Comparison of ENCODE assay signal across 9 mouse cellular contexts in the genomic region with DNA sequence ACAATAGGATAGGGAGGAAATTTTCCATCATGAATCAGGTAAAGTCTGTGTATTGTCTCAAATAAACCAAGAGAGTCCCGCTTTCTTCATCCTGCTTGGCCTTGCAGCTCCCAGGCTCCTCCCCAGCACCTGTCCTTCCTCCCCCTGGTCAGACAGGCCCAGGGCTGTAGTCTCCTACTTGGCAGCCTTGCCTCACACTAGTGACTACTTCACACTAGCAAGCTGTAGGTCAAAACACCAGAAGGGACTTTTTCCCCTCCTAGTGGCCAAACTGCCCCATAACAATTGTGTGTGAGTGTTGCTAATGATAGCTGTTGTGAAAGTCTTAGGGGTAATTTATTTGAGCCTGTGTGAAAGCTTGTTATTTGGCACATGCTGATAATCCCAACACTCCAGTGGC.
A peak's percentile ranks its signal among the peaks of the same experiment; 100 is the strongest.
DNase-seq lines count a peak whose midpoint lies in the region; ATAC-seq and TF ChIP-seq lines count a peak whose summit lies in the region.
"Had no signal": no experiment of that assay in that cellular context is flagged by ENCODE, and none has a peak within 500 bp of the region (broad histone marks: within the 10 kb centered on the region; RNA-seq: fewer than 3 reads in every experiment).

No protein-coding gene starts in this region.

- TF ChIP-seq CTCF in layer of hippocampus, adult 2 months (conservative IDR thresholded peaks at IDR 0.05) = peak; percentile 62
- peak; percentile 37; the same call in 1 of the 2 replicates for TF ChIP-seq CTCF in brain, embryonic 14.5 days (IDR thresholded peaks at IDR 0.05; ENCODE audit: borderline replicate concordance, extremely low read depth, insufficient read depth, insufficient read length)

- no peak for DNase-seq in cerebellum, postnatal 4 days (ENCODE audit: low spot score in 2 of 2)
- DNase-seq in layer of hippocampus, adult 2 months (ENCODE audit: low spot score in 2 of 2) = no peak
- no peak for DNase-seq in layer of hippocampus, adult 8-10 months (ENCODE audit: low spot score in 2 of 2)
- DNase-seq in 416B (ENCODE audit: low read depth) = peak; percentile 39
- no peak for DNase-seq in brain, embryonic 14.5 days (ENCODE audit: low read depth)
- DNase-seq in testis, postnatal 14 days (ENCODE audit: low spot score) = no peak
- DNase-seq: gastrocnemius, postnatal 10 days had no signal

- TF ChIP-seq POLR2A in brain, embryonic 14.5 days (IDR thresholded peaks at IDR 0.05; ENCODE audit: borderline replicate concordance, extremely low read depth, insufficient read depth, insufficient read length, poor library complexity, severe bottlenecking) = no peak

- no peak overlapping the region for H3K27ac ChIP-seq in layer of hippocampus, adult 2 months

- ATAC-seq in cerebellum, adult (ENCODE audit: insufficient number of reproducible peaks, low FRiP score, low TSS enrichment) = peak; percentile 49; the same call in 1 of the 2 replicates
- ATAC-seq in monocyte, adult 5-6 weeks (replicated peaks; ENCODE audit: insufficient number of reproducible peaks, low FRiP score, low TSS enrichment, poor library complexity, severe bottlenecking) = no peak

- H3K4me3 ChIP-seq in layer of hippocampus, adult 2 months = no peak overlapping the region
